Mouse (Mus musculus) MEL (cell line): ENCODE data around the gene Gm45716.

Source experiments
- BHLHE40 ChIP-seq: IDR thresholded peaks from 2 replicates; pipeline ENCODE4 v1.6.1; 2012; ENCODE audit warnings: low read depth, mild to moderate bottlenecking, inconsistent platforms, low read length, improper control_type of control experiment, borderline replicate concordance
- EP300 ChIP-seq, 2 experiments: IDR thresholded peaks; 2 replicates each; pipeline ENCODE4 v1.6.1; 2011; ENCODE audit warnings: improper control_type of control experiment in 2 of 2, low read length in 2 of 2, low read depth in 1 of 2, mild to moderate bottlenecking in 1 of 2
- GATA1 ChIP-seq: IDR thresholded peaks from 2 replicates; pipeline ENCODE4 v1.6.1; 2011; ENCODE audit warnings: low read depth, low read length, improper control_type of control experiment
- JUND ChIP-seq: IDR thresholded peaks from 2 replicates; pipeline ENCODE4 v1.6.1; 2011; ENCODE audit warnings: low read depth, mild to moderate bottlenecking, improper control_type of control experiment, low read length
- MAX ChIP-seq: IDR thresholded peaks from 2 replicates; pipeline ENCODE4 v1.6.1; 2011; ENCODE audit warnings: low read length, improper control_type of control experiment
- MAZ ChIP-seq: IDR thresholded peaks from 2 replicates; pipeline ENCODE4 v1.6.1; 2012; ENCODE audit warnings: low read depth, mild to moderate bottlenecking, inconsistent platforms, low read length, improper control_type of control experiment
- MXI1 ChIP-seq: IDR thresholded peaks from 2 replicates; pipeline ENCODE4 v1.6.1; 2011; ENCODE audit warnings: mild to moderate bottlenecking, low read depth, low read length, improper control_type of control experiment
- POLR2A ChIP-seq, 2 experiments: IDR thresholded peaks; 2 replicates each; pipeline ENCODE4 v1.6.1; 2011 to 2012; ENCODE audit warnings: low read length in 2 of 2, mild to moderate bottlenecking in 2 of 2, control low read depth in 1 of 2, improper control_type of control experiment in 1 of 2, low read depth in 1 of 2, moderate library complexity in 1 of 2; ENCODE audit not compliant: control insufficient read depth in 1 of 2, insufficient read depth in 1 of 2, poor library complexity in 1 of 2
- TBP ChIP-seq: IDR thresholded peaks from 2 replicates; pipeline ENCODE4 v1.8.0; 2011; ENCODE audit warnings: low read depth, low read length, improper control_type of control experiment
- TCF12 ChIP-seq: IDR thresholded peaks from 2 replicates; pipeline ENCODE4 v1.6.1; 2014; ENCODE audit warnings: low read depth, mild to moderate bottlenecking, inconsistent platforms, low read length, improper control_type of control experiment, moderate library complexity

DNA sequence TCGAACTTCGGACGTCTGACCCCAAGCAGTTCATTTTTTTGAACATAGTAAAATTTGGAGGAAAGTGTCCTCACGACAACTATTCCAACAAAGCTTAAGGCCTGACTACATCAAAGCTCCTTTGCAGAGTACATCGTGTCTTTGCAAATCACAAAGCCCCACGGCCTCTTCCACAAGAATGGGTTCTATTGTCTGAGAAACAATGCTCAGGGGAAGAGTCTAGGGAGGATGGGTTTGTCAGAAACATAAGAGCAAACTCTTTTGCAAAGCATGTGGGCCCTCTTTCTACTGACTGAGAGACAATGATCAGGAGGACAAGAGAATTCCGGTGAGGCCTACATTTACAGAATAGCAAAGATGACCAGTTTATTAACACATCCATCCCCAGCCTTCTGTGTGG lies 26.8 kb downstream of the Gm45716 start:
- TF ChIP-seq MXI1 (no peak), EP300 (IDR thresholded peaks at IDR 0.05; ENCODE audit: low read depth in 1 of 2, low read length in 2 of 2) (no peak), JUND (no peak), GATA1 (no peak), BHLHE40 (no peak), TCF12 (no peak), MAX (no peak), MAZ (no peak), POLR2A (IDR thresholded peaks at IDR 0.05; ENCODE audit: control insufficient read depth in 1 of 2, insufficient read depth in 1 of 2, low read depth in 1 of 2, low read length in 2 of 2, poor library complexity in 1 of 2) (no peak), TBP (no peak)
